Mouse (Mus musculus) layer of hippocampus, postnatal 10 days (tissue): ENCODE data around the gene Rftn2. TPM values are rescaled to one million over a fixed set of nuclear protein-coding genes. Genes with fewer than 3 reads are reported as not detected.

Source experiments
- DNase-seq, 2 experiments: peaks; one replicate each; pipeline ENCODE4 v3.0.0; 2021; ENCODE audit warnings: low spot score in 2 of 2
- long read RNA-seq: library from polyadenylated mRNA; stranded (forward); transcript quantifications from one replicate; pipeline ENCODE4 v2.0.0, GENCODE M21; 2023
- total RNA-seq, 2 experiments: library from RNA; stranded (reverse); gene quantifications; 2 replicates each; pipeline ENCODE4 v1.2.3; 2021

Rftn2 gene
- total RNA-seq: 10 to 100 TPM; 25.3 to 26.5 TPM
- long read RNA-seq, transcript Rftn2-201 (9 exons, 3,677 nt): major isoform, 12 of 19 reads
- long read RNA-seq, partial matches to known transcripts: 0 of 19 reads
- long read RNA-seq, other reads (novel, unspliced or antisense): 5 of 19 reads

GRCm38 (mm10) chr1:55226011-55226857 lies at the start of gene Rftn2:
Gene Rftn2 (minus strand): TSS chr1:55226782.
- DNase-seq: peak in 1 of 2 experiments; percentile 17

DNA sequence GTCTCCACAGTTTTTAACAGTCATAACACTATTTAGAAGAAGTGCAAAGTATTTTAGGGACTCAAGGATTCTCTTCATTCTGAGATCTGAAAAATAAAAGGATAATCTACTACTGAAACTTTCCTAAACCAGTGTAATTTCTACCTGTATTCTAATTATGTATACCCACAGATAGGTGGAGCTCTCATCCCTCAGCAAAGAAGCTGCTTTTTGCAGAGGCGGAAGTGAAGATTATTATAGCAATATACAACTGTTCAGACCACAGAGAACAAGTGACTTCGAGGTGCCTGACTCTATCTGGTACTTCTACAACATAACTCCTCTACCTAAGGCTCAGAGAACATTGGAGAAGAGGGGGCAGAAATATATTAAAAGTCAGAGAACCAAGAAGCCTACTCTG lies 38.9 kb upstream of the Rftn2 start:
- no peak for DNase-seq

DNA sequence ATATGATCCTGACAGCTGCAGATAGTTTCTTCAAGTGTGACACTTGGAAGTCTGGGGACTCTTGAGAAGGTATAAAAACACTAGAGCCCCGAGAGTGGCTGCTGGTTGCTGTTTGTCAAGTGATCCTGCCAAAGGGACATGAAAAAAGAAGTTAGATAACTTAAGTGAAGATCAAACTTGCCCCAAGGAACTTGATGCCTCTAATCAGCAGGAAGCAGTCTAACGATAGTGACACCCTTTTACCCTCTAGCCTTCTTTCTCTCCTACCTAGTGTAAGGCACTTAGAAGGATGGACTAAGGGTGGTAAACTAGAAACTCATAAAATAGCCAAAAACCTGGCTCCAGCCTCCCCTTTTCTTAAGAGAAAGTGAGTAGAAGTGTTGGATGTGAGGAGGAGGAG lies 37.8 kb upstream of the Rftn2 start:
- no peak for DNase-seq

- DNase-seq: no peak
Observed at GRCm38 (mm10) chr1:55246374-55246773, 19.8 kb upstream of the Rftn2 start.

DNA sequence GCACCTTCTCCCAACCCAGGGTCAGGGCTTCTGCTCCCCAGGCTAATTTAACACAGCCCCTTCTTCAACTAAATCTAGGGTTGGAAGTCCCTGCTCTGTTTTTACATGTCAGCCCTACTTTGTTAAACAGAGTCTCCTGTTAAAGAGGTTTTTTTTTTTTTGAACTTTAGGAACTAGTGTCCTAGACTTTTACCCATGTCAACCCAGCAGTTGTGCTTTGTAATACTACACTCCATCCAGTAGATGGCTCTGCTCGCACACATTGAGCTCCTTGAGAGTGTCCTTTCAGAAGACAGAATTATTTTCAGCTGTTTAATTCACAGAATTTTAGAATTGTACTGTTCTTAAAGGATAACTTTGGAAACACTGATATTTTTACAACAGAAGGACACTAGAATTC lies 12.7 kb upstream of the Rftn2 start:
- DNase-seq: peak in 1 of 2 experiments; percentile 46

- no peak for DNase-seq
Observed at GRCm38 (mm10) chr1:55238496-55238895, 11.9 kb upstream of the Rftn2 start.

GRCm38 (mm10) chr1:55237643-55238161 lies 11.1 kb upstream of the Rftn2 start:
- peak in 1 of 2 experiments; percentile 40 for DNase-seq

DNA sequence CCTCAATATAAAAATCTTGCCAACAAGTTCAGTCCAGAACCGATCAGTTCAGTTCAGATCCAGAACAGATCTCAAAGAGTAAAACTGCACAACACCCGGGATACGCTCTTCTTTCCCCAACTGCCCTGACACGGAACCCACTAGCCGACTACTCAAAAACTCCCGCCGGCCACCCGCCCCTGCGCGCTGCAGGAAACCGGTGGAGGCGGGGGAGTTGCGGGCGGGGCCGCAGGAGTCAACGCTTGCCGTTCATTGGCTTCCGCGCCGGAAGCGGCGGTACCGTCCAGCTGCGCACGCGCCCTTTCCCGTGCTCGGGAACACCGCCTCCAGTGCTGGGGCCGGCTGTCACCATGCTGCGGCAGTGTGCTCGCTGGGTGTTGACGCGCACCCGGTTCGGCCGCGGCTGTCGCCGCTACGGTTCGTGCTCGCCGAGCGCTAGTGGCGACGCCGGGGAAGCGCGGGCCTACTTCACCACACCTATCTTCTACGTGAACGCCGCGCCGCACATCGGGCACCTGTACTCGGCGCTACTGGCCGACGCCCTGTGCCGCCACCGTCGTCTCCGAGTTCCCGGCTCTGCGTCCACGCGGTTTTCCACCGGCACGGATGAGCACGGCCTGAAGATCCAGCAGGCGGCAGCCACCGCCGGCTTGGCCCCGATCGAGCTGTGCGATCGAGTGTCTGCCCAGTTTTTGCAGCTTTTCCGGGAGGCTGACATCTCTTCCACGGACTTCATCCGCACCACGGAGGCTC lies 10.5 kb upstream of the Rftn2 start, which contains the start of gene Mars2:
Gene Mars2, plus strand, starts transcription at position 288 of the 753 bp plus-strand sequence.
- peak; percentile 95 to 97 for DNase-seq

- no peak for DNase-seq
Observed at GRCm38 (mm10) chr1:55236487-55236886, 9.9 kb upstream of the Rftn2 start.

DNA sequence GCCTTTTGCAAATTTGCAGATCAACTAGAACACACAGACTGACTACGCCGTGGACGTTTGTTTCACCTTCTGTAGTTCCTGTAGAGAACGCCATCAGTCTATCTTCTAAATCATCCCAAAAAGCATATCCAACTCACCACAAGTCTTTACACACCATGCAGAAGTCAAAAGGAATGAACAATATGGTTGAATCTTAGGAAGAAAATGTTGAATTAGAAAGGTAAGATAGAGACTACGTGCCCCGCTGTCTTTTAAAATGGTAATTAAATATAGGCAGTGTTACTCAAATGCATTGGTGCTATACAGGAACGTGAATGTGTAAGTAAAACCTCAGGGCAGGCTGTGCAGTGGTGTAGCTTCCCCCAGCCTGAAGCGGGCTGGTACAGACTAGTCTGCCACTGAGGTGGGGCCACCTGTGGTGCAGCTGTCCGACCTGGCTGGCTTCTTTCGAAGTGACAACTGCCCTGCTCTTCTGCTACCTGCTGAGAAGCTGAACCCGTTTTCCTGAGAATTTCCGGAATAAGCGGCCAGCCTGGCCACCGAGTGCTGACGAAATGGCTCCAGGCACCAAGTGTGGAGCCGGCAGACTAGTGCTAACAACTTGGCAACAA lies 8.4 kb upstream of the Rftn2 start:
- no peak for DNase-seq

DNA sequence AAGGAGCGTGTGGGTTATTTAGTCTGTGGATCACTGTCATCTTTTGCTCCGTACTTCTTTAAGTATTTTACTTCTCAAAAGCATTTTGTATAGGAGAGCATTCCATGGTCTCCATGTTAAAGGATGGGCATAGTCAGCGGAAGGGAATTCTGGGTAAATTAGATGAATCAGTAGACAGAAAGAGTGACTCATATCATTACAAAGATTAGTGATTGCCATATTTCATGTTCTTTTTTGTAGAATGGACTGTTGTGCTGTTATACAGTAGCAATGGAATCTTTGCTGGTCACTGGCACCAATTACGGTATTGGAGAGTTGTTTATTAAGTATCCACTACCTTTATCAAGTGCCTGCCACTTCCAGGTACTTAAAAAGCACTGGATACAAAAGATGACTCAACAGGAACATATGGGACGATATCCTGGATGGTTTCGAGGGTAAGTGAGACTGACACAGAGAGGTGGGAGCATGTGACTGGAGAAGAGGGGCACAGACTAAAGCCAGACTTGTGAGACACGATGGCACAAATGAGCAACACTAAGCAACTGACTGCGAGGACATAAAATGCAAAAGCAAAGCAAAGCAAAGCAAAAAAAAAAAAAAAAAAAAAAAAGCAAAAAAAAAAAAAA lies 1.8 kb upstream of the Rftn2 start:
- DNase-seq: no peak

DNA sequence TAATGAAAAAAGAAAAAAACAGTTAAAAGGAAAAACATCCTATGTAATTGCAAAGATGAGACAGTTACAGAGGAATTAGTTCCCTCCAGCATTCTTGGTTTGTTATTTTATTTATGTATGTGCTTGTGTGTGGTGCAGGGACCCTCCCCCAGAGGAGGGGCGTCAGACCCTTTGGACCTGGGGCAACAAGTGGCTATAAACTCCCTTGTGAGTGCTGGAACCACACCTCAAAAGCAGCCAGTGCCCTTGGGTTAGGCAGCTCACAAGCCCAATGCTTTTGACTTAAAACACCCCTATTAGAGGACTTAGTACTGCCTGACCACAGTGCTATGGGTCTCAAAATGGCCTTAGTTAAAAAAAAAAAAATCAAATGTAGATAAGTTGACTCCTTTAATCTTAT lies 794 bp upstream of the Rftn2 start:
- DNase-seq: no peak

- peak in 1 of 2 experiments; percentile 20 for DNase-seq
Observed at GRCm38 (mm10) chr1:55225398-55225797, 1.2 kb downstream of the Rftn2 start.

DNA sequence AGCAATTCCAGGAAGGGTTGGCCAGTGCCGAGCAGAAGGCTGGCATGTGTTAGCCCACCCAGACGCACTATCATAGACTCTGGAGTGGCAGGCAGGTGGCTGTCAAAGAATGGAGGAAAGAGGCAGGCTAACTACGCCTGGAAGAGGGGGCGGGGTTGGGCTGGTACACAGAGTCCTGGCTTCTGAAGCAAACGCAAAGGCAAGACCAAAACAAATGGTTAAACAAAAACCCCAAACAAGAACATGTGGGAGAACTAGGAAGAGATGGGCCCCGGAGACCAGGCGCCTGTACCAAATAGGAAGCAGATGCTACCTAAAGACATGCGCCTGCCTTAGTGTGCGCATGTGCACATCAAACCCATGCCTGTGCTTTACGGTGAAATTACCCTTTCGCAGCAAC lies 2.5 kb downstream of the Rftn2 start:
- DNase-seq: peak; percentile 45 to 64

- DNase-seq: peak in 1 of 2 experiments; percentile 2
Observed at GRCm38 (mm10) chr1:55223026-55223425, 3.6 kb downstream of the Rftn2 start.

DNA sequence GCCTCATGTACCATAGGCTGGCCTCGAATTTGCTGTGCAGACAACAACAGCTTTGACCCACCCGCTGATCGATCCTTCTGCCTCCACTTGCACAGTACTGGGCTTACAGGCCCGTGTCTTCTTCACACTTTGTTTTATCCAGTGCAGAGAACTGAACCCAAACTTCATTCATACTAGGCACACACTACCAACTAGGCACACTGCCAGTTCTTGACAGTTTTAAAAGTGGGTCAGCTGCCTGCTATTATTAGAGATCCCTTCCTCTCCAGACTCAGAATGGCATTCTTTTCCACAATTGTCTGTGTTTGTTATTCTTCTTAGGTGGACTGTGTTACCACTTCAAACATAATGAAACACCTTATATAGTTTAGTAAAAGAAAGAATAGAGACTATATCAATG lies 5.2 kb downstream of the Rftn2 start:
- no peak for DNase-seq

DNA sequence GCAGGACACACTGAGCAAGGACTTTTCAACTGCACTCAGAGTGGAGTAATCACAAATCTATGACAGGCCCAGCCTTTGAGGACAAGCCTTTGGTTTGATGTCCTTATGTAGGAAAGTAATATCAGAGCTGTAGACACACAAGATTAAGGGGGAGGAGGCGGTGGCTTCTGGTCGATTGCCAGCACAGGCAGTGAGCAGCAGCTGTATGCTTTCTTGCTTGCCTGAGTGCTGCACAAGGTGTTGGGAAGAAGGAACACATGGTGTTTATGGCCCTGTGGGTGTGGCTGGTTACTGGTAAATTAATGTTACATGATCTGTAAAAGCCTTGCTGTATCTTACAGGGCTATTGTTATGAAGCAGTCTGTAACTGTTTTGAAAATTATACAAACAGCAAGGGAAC lies 9.4 kb downstream of the Rftn2 start:
- no peak for DNase-seq

DNA sequence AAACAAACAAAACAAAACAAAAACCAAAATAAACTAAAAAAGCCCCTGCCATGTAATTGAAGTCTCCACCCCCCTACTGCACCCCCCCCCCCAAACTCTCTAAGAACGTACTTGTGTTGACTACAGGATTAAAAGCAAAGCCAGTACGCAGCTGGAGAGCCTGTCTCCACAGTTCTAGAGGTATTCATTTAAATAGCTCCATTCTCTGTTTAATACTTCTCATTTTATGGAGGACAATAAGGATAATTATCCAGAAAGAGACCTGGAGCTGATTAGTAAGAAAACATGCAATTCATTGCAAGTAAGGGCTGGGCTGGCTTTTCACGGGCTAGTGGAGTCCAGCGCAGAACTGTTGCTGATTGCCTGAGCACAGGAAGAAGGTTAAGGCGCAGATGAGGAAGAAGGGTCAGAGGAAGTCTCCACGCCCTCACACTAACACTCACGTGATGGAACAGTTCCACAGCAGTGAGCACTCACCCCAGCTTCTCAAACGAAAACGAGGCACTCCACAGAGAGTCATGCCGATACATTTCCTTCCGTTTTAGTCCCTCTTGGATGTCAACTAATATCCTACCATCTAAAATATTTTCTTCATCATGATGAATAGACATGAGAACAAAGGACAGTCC lies 11.3 kb downstream of the Rftn2 start:
- no peak for DNase-seq

- DNase-seq: no peak
Observed at GRCm38 (mm10) chr1:55213936-55214335, 12.6 kb downstream of the Rftn2 start.

GRCm38 (mm10) chr1:55213475-55213874 lies 13.1 kb downstream of the Rftn2 start:
- DNase-seq: no peak
